Mouse (Mus musculus): ENCODE data around the gene Cep95. TPM values are rescaled to one million over a fixed set of nuclear protein-coding genes. Genes with fewer than 3 reads are reported as not detected.
"Not testable (repeated sequence)": the region's sequence is repeated elsewhere in the genome, so short reads cannot be mapped to it uniquely, and the experiment has no call there.

The Cep95 gene
- 31.8 and 37.1 TPM in 2 replicates for polyA plus RNA-seq (2012; rRNA removed)

GRCm38 (mm10) chr11:106788775-106789459 lies at the start of gene Cep95, which contains the start of gene Ddx5:
TSS of gene Cep95 (plus strand) at chr11:106789252.
TSS of gene Ddx5 (minus strand) at chr11:106789185.
- TF ChIP-seq POLR2A (IDR thresholded peaks at IDR 0.05; ENCODE audit: borderline replicate concordance, insufficient read depth, low read length) = peak; percentile 81
- TF ChIP-seq CTCF (IDR thresholded peaks at IDR 0.05; ENCODE audit: borderline replicate concordance, insufficient read depth, low read depth, low read length) = no peak
- Histone ChIP-seq H3K4me1 (ENCODE audit: control insufficient read depth, insufficient read depth, low read length) (no peaks in the 10 kb centered on the region; the same call in 1 of the 2 replicates), H3K4me3 (replicated peaks; ENCODE audit: insufficient read depth, low read depth, low read length) (peak within 1 kb of the TSS; percentile 87), H3K27me3 (ENCODE audit: control insufficient read depth, insufficient read depth, low read length) (no peaks in the 10 kb centered on the region), H3K27ac (ENCODE audit: insufficient read depth, low read length) (peak within 1 kb of the TSS; percentile 96)
- DNase-seq = peak in 1 of 2 experiments; percentile 98
- WGBS = under 1% methylated on average over 58 of the region's 58 CpGs

- H3K27ac ChIP-seq (ENCODE audit: insufficient read depth, low read length); DNase-seq: not testable (repeated sequence)
- WGBS = 84% methylated on average over 6 of the region's 8 CpGs
Measured at GRCm38 (mm10) chr11:106740724-106741123, 48.3 kb upstream of the Cep95 start.

GRCm38 (mm10) chr11:106741232-106741631 lies 47.8 kb upstream of the Cep95 start:
- no peak for TF ChIP-seq CTCF (IDR thresholded peaks at IDR 0.05; ENCODE audit: borderline replicate concordance, insufficient read depth, low read depth, low read length)
- no peak for TF ChIP-seq POLR2A (IDR thresholded peaks at IDR 0.05; ENCODE audit: borderline replicate concordance, insufficient read depth, low read length)
- 40% methylated on average over 6 of the region's 6 CpGs for WGBS
- Histone ChIP-seq H3K27ac (ENCODE audit: insufficient read depth, low read length) (no peak overlapping the region), H3K27me3 (ENCODE audit: control insufficient read depth, insufficient read depth, low read length) (no peaks in the 10 kb centered on the region), H3K4me3 (replicated peaks; ENCODE audit: insufficient read depth, low read depth, low read length) (no peak overlapping the region), H3K4me1 (ENCODE audit: control insufficient read depth, insufficient read depth, low read length) (no peaks in the 10 kb centered on the region)
- no peak for DNase-seq

More at GRCm38 (mm10) chr11:106740724-106741123, 48.3 kb upstream of the Cep95 start:
- H3K4me3 ChIP-seq (replicated peaks; ENCODE audit: insufficient read depth, low read depth, low read length); H3K27me3 ChIP-seq (ENCODE audit: control insufficient read depth, insufficient read depth, low read length); H3K4me1 ChIP-seq (ENCODE audit: control insufficient read depth, insufficient read depth, low read length): not testable (repeated sequence)

GRCm38 (mm10) chr11:106741826-106742225 lies 47.2 kb upstream of the Cep95 start:
- Histone ChIP-seq H3K4me1 (ENCODE audit: control insufficient read depth, insufficient read depth, low read length) (no peaks in the 10 kb centered on the region), H3K27me3 (ENCODE audit: control insufficient read depth, insufficient read depth, low read length) (no peaks in the 10 kb centered on the region), H3K4me3 (replicated peaks; ENCODE audit: insufficient read depth, low read depth, low read length) (no peak overlapping the region), H3K27ac (ENCODE audit: insufficient read depth, low read length) (no peak overlapping the region)
- WGBS = 91% methylated on average over 3 of the region's 3 CpGs
- TF ChIP-seq CTCF (IDR thresholded peaks at IDR 0.05; ENCODE audit: borderline replicate concordance, insufficient read depth, low read depth, low read length) (no peak), POLR2A (IDR thresholded peaks at IDR 0.05; ENCODE audit: borderline replicate concordance, insufficient read depth, low read length) (no peak)
- no peak for DNase-seq

- H3K27me3 ChIP-seq (ENCODE audit: control insufficient read depth, insufficient read depth, low read length) = no peaks in the 10 kb centered on the region
- DNase-seq = peak in 1 of 2 experiments; percentile 24
- H3K4me3 ChIP-seq (replicated peaks; ENCODE audit: insufficient read depth, low read depth, low read length) = no peak overlapping the region
- TF ChIP-seq CTCF (IDR thresholded peaks at IDR 0.05; ENCODE audit: borderline replicate concordance, insufficient read depth, low read depth, low read length) (0 out of 2 replicates have a peak, but pooled peaks have one; percentile 6), POLR2A (IDR thresholded peaks at IDR 0.05; ENCODE audit: borderline replicate concordance, insufficient read depth, low read length) (no peak)
- WGBS = 29% methylated on average over 6 of the region's 6 CpGs
- no peak overlapping the region for H3K27ac ChIP-seq (ENCODE audit: insufficient read depth, low read length)
- H3K4me1 ChIP-seq (ENCODE audit: control insufficient read depth, insufficient read depth, low read length) = no peaks in the 10 kb centered on the region
Measured at GRCm38 (mm10) chr11:106742388-106742841, 46.6 kb upstream of the Cep95 start.

- 92% methylated on average over 5 of the region's 5 CpGs for WGBS
- Histone ChIP-seq H3K4me3 (replicated peaks; ENCODE audit: insufficient read depth, low read depth, low read length) (no peak overlapping the region), H3K27ac (ENCODE audit: insufficient read depth, low read length) (no peak overlapping the region), H3K27me3 (ENCODE audit: control insufficient read depth, insufficient read depth, low read length) (no peaks in the 10 kb centered on the region), H3K4me1 (ENCODE audit: control insufficient read depth, insufficient read depth, low read length) (no peaks in the 10 kb centered on the region)
- no peak for DNase-seq
- no peak for TF ChIP-seq POLR2A (IDR thresholded peaks at IDR 0.05; ENCODE audit: borderline replicate concordance, insufficient read depth, low read length)
- no peak for TF ChIP-seq CTCF (IDR thresholded peaks at IDR 0.05; ENCODE audit: borderline replicate concordance, insufficient read depth, low read depth, low read length)
Measured at GRCm38 (mm10) chr11:106744949-106745348, 44.1 kb upstream of the Cep95 start.

GRCm38 (mm10) chr11:106749557-106750120 lies 39.4 kb upstream of the Cep95 start:
- not testable (repeated sequence) for H3K4me3 ChIP-seq (replicated peaks; ENCODE audit: insufficient read depth, low read depth, low read length); H3K27me3 ChIP-seq (ENCODE audit: control insufficient read depth, insufficient read depth, low read length); H3K4me1 ChIP-seq (ENCODE audit: control insufficient read depth, insufficient read depth, low read length); DNase-seq; H3K27ac ChIP-seq (ENCODE audit: insufficient read depth, low read length)
- WGBS = 94% methylated on average over 7 of the region's 7 CpGs

- Histone ChIP-seq H3K27ac (ENCODE audit: insufficient read depth, low read length) (no peak within 1 kb of the TSS), H3K4me1 (ENCODE audit: control insufficient read depth, insufficient read depth, low read length) (no peaks in the 10 kb centered on the region), H3K27me3 (ENCODE audit: control insufficient read depth, insufficient read depth, low read length) (no peaks in the 10 kb centered on the region), H3K4me3 (replicated peaks; ENCODE audit: insufficient read depth, low read depth, low read length) (no peak within 1 kb of the TSS)
- WGBS = 87% methylated on average over 13 of the region's 13 CpGs
- TF ChIP-seq POLR2A (IDR thresholded peaks at IDR 0.05; ENCODE audit: borderline replicate concordance, insufficient read depth, low read length) (no peak), CTCF (IDR thresholded peaks at IDR 0.05; ENCODE audit: borderline replicate concordance, insufficient read depth, low read depth, low read length) (no peak)
- DNase-seq = no peak
Measured at GRCm38 (mm10) chr11:106750121-106750751, 38.8 kb upstream of the Cep95 start, which contains the start of gene Pecam1. TSS of gene Pecam1 (minus strand) at chr11:106750628.
